Mouse (Mus musculus) frontal cortex, postnatal 10 days (tissue): ENCODE measurements around the gene Fbxw7.
"Not testable (repeated sequence)": the region's sequence is repeated elsewhere in the genome, so short reads cannot be mapped to it uniquely, and the experiment has no call there.

Experiments used
- DNase-seq, 2 experiments: peaks; one replicate each; pipeline ENCODE4 v3.0.0; 2022; ENCODE audit warnings: low spot score in 2 of 2, mixed read lengths in 1 of 2

Gene Fbxw7

DNA sequence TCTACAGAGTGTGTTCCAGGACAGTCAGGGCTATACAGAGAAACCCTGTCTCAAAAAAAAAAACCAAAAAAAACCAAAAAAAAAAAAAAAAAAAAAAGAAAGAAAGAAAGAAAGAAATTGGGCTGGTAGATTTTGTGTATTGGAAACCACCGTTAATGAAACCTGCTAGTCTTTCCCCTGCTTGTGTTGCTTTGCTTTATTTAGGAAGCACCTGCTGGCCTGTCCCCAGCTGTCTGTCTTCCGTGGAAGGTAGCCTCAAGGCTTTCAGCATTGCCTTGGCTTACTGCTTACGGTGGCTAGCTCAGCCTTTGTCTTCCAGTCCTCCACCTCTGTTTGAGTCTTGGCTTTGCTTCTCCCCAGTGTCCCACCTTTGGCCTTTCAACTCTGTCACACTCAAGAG lies 11.9 kb downstream of the Fbxw7 start:
- DNase-seq, result no peak

DNA sequence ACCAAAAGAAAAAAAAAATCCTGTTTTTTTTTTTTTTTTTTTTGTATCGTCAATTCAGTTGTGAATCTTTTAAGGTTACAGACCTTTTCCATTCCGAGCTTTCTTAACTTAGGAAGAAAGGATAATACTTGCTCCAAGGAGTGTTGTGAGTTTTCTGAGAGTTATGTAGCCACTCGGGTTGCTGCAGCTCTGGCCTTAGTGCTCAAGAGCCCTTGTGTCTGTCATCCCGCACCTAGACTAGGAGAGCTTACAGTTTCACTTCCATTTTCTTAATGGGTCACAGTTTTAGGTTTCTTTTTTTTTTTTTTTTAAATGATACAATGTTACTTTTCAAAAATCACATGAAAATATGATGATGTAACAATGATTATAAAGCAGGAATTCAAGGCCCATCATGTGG lies 12.5 kb downstream of the Fbxw7 start:
- no peak for DNase-seq

DNA sequence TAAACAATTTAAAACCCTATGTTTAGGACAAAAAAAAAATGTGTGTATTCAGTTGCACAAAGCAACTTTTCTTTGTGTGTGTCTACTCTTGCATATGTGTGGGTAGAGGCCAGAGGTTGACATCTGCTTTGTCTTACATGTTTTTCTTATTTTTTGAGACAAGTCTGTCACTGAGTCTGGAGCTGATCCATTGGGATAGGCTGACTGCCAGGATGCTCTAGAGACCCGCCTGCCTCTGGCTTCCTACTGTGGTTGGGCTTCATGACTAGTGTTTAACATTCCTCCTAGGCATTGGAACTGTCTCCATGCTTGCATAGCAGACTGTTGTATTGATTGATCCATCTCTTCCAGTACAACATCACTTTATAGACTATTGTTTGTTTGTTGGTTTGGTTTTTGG lies 14.3 kb downstream of the Fbxw7 start:
- DNase-seq, result no peak

DNA sequence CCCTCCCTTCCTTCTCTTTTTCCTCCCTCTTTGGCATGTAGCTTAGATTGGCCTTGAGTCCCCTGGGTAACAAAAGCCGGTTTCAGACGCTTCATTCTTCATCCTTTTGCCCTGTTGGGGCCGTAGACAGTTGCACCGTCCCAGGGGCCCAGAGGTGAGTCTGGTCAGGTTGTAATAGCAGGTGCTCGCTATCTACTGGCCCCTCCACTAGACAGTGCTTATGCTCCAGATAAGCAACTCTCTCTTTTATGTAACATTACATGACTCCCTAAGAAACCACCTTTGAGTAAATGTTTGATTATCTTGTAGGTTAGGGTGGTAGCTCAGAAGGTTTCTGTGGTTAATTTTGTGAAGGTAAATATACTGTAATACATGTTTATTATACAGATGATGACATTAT lies 21.0 kb downstream of the Fbxw7 start:
- DNase-seq, result no peak

DNA sequence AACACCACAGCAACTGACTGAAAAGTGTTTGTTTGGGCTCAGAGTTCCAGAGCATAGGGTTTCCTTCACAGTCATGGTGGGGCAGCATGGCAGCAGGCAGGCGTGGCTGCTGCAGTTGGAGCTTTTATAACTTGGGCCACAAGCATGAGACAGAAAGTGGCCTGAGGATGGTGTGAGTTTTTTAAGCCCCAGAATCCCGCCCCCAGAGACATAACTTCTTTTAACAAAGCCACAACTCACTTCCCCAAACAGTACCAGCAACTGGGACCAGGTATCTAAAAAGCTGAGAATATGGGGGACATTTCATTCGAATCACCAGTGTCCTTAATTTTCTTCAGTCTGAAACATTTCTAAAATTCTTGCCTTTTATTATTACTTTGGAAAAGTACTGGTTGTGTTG lies 22.9 kb downstream of the Fbxw7 start:
- no peak for DNase-seq

DNA sequence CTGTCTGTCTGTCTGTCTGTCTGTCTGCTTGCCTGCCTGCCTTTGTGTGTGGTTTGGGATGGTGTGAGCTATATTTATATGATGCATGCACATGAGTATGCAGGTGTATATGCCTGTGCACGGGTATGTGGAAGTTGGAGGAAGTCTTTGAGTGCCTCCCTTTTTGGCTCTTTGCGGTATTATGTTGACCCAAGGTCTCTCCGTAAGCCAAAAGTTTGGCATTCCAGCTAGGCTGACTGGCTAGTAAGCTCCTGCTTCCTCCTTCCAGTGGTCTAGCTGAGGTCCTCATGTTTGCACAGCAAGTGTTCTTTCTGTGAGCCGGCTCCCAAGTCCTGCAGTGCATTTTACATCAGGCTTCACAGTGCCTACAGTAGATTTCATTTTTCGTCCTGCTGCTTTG lies 24.4 kb downstream of the Fbxw7 start:
- DNase-seq, result no peak

DNA sequence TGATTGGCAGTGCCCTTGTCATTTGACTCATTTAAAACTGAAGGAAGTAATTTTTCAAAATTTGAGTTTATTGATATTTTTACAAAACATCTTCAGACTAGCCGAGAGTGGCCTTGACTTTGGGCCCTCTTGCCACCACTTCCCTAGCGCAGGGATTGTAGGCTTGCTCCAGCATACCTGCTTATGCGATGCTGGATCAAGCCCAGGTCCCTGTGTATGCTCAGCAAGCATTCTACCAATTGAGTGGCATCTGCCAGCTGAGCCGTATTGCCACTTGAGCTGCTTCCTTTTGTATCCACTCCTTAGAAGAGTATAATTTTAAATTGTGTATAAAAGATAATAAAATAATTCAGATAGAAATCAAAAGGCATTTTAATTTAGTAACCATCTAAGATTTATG lies 26.2 kb downstream of the Fbxw7 start:
- no peak for DNase-seq

DNA sequence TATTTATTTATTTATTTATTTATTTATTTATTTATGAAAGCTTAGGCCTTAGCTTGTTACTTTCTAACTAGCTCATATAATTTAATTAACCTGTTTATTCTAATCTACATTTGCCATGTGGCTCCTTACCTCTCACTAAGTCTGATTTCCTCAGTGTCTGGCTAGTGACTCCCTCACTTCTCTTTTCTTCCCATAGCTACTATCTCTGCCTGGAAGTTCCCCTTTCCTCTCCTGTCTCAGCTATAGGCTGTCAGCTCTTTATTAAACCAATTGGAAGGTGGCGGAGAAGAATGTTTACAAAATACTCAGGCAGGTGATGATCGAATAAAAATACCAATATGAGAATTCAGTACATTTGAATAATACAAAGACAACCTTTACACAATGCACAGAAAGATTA lies 27.7 kb downstream of the Fbxw7 start:
- DNase-seq, result no peak

DNA sequence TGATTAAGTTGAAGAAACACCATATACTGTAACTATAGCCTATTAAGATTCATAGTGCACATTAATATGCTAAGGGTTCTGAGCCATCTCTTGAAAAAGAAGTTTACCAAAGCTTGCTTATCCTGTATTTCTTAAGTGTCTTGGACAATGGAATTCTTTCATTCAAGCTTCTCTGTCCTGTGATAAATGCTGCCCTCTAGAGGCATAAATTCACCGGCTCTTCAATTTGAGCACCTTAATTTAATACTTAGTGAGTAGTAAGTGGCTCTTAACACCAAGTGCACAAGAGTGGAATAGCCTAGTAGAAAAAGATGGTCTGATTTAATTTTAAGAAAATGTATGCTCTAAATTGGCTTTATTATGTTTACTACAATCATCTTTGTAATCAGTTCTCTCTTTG lies 28.5 kb downstream of the Fbxw7 start:
- peak in 1 of 2 experiments; percentile 27 for DNase-seq

DNA sequence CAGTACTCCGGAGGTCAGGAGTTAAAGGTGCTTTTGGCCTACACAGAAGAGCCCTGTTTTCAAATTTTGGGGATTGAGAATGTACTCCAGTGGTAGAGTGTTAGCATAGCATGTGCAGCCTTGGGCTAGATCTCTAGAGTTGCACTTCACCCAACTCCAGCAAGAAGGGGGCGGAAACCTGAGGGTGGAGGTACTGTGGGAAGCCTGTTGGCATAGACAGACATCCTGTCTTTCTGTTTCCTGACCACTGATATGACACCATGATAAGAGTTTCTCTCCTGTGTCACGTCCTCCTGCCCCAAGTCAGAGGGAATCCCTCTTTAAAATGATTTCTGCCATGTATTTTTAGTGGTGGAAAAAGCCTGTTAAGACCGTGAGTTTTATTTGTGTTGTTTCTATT lies 33.7 kb downstream of the Fbxw7 start:
- DNase-seq, result no peak

DNA sequence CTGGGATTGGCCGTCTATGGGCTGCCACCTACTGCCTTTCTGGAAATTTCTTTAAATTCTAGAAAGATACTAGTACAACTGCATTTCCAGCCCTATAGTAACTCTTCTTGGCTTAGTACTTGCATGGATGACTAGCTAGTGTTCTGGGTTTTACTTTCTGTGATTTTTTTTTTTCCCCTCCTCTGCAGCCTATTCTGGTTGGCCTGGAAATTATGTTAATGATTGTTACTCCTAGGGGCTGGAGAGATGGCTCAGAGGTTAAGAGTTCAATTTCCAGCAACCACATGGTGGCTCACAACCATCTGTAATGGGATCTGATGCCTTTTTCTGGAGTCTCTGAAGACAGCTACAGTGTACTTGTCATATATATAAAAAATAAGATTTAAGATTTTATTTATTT lies 35.4 kb downstream of the Fbxw7 start:
- no peak for DNase-seq

DNA sequence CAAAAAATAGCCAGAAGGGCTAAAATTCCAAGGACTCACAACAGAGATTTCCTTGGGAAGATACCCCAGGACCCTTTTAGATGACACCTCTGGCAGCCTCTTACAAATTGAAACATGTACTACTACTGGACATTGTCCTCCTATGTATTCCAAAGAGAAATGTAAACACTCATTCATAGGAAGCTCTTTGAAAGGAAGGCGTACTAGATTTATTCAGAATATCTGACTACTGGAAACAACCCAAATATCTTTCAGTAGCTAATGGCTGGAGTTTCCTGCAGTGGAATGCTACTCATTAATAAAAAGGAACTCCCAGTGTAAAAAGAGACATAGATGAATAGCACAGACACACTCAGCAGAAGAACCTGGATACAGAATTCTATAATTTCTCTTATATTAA lies 36.7 kb downstream of the Fbxw7 start:
- DNase-seq, result no peak

DNA sequence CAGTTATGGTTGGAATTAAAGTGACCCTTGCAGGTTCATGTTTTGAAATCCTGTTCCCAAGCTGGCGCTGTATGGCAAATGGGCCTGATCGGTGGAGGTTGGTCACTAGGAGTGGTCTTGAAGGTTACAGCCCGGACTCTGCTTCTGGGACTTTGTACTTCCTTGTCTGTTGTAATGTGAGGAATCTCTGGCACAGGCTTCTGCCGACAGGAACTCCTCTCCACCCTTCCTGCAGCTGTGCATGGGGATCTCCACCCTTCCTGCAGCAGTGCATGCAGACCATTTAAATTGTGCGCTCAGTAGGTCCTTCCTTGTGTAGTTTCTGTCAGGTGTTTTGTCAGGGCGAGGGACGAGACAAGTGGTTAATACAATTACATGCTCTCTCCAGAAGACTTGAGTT lies 37.8 kb downstream of the Fbxw7 start:
- DNase-seq, result no peak

DNA sequence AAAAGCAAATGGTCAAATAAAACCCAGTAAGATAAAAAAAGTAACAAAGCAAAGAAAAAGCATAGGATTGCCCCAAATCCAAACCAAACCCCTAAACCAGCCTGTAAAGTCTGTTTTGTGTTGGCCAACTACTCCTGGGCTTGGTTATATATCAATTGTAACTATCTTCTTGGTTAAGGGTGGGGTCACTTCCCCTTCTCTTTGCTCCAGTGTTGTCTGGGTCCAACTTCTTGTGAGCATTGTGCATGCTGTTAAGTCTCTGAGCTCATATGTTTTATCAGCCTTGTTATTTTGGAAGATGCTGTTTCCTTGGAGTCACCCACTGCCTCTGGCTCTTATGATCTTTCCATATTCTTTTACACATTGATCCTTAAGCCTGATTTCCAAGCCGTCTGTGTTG lies 39.4 kb downstream of the Fbxw7 start:
- no peak for DNase-seq

DNA sequence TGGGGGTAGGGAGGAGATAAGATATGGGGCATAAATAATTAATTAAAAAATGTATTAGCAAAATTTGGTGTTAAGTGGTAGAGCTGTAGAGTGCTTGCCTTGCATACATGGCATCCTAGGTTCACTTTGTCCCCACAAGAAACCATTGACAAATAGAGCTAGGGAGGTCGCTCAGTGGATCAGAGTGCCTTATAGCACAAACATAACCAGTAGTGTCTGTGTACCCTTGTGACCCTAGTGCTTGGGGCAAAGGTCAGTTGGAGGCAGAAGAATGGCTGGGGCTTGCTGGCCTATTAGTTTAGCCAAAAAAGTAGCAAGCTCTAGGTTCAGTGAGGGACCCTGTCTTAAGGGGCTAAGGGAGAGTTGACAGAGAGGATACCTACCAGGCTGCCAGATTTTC lies 45.6 kb downstream of the Fbxw7 start:
- no peak for DNase-seq

DNA sequence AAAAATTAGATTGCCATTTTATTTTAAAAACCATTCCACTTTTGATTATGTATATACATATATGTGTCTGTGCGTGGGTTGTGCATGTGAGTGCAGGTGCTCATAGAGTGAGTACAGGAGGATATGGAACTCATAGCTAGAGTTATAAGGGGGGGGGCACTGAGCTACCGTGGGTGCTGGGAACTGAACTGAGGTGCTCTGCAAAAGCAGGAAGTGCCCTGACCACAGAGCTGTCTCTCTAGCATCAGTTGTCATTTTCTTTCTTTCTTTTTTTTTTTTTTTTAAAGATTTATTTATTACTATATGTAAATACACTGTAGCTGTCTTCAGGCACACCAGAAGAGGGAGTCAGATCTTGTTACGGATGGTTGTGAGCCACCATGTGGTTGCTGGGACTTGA lies 46.7 kb downstream of the Fbxw7 start:
- not testable (repeated sequence) for DNase-seq

DNA sequence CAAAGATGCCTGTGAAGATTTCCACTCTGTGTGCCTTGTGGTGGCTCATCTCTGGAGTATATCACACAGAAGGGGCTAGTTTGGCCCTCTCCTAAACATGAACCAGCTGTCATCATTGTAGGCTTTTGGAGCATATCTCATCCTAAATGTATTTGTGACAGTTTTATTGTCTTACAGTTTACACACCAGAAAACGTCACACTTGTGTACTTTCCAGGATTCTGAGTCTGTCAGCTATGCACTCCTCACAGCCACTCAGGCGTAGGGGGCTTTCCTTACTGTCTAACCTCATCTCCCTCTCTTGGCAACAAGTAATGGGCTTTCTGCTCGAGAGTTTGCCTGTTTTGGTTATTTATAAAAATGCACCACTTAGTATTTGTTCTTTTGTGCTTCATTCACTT lies 50.6 kb downstream of the Fbxw7 start:
- DNase-seq, result no peak

DNA sequence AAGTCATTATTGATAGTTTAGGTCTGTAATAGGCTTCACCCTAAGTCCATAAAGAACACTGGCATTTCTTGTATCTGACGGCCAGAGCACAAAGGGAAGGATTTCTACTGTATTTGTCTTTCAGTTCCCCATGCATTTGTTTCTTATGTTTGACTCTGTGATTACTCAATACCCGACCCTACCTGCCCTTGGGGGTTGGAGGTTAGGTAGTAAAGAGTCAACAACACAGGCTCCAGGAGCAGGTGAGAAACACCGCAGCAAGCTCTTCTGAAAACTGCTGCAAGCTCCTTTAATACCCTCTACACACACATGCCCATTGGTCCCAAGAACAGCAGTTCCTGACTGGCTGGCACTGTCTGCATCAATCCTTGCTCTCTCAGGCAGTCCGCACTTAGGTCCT lies 51.8 kb downstream of the Fbxw7 start:
- no peak for DNase-seq

DNA sequence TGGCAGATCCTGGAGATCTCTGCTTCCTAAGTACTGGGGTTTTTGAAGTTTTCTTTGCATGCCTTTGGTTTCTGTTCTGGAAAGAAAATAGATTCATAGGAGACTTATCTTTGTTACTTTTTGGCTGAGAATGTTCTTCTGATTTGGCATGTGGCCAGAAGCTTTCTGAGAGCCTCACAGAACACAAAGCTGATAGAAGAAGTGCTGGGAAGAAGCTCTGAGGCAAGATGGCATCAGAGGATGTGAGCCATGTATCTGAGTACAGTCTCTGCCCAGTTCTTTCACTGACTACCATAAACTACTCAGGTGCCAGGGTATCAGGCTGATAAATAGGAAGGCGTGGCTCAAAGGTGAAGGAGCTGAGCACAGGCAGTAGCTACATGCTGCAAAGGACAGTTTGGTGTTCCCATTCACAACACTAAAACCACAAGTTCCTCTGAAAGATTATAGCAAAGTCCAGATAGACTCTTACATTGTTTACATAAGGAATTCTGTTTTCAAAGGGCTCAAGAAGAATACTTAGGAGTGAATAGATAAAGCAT lies 52.4 kb downstream of the Fbxw7 start:
- no peak for DNase-seq

DNA sequence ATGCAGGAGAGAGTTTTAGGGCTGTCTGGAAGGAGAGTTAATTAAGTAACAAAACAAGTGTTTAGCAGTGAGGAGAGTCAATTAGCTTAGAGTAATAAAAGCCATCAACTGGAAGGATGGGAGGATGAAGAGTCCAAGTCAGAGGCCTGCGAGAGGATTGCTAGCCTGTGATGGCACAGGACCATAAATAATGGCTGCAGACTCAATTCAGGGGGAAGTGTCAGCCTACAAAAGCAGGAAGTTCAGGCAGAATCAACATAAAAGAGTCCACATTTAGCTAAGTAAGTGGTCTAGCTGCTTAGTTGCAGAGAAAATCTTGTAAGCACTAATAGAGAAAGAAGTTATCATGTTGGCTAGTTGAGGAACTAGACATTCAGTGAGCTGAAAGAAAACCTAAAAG lies 52.9 kb downstream of the Fbxw7 start:
- no peak for DNase-seq

DNA sequence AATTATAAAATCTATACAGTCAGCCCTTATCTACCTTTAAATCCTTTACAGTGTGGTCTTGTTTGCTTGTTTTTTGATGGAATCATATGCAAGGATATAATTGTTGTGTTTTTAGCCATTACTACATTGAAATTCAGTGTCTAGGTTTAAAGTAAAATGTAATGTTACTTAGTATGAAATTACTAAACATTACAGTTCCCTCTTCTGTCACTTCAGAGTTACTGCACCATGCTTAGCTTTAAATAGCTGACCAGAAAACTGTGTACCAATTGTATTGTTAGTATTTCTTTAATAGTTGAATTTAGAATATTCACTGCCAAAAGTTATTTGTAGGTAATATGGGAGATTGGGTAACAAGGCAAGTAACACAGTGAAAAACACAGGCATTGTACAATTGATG lies 55.1 kb downstream of the Fbxw7 start:
- no peak for DNase-seq

DNA sequence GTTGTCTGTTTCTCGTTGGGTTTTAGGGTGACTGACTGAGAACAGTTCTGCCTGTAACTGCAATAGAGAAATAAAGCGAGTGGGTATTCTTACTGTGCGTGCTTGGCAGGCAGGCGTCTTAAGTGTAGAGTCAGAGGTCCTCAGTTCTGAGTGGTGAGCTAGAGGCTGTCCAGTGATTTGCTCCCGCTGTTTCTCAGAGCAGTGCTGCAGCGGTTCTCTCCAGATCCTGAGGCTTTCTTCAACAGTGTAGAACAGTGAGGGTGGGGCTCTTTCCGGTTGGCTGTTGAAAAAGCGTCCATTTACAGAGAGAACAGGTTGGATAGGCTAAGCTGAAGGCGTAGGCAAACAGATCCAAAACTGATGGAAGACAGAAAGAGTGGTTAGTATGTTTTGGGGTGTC lies 60.2 kb downstream of the Fbxw7 start:
- DNase-seq, result no peak

DNA sequence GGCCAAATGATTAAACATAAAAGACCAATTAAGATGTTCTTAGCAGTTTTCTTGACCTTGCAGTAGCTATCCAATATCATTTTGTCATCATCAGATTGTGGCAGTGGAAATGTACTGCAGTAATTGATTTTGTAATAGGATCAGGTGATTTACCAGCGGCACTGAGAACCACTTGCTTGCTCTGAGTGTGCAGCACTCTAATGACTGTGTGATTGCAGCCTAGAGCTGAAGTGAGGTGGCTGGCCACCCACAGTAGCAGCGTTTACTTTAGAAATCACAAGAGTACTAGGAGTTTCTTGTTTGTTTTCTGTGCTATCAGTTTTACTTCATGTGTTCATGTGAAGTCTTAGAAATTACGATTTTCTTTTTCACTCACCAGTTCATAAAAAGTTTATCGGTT lies 61.1 kb downstream of the Fbxw7 start:
- DNase-seq, result no peak

DNA sequence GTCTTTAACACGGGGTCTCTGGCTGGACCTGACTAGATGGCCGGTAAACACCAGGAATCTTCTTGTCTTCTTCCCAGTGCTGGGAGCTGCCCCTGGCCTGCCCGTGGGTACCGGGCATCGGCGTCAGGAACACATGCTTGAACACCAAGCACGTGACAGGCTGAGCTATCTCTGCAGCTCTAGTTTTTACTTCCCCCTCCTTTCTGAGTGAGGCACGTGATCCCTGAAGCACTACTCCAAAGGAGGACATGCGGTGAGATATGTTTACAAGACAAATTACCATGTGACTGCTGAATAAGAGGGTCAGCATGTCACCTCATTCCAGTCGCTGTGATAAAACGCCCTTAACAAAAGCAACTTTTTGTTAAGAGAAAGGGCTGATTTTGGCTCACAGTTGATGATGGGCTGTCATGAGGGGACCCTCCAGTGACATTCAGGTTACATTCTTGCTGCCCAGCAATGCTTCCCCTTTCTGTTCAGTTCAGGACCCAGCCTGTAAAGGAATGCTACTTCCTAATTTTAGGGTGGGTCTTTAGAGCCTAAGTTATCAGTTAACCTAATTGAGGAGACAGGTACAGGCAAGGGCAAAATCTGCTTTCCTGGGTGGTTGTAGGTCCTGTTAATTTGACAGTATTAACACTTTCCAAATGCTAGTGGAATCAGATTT lies 68.9 kb downstream of the Fbxw7 start:
- no peak for DNase-seq
